Comparison of ENCODE assay signal across 15 mouse cellular contexts in genomic region chr1:190259576-190259975, GRCm38 (mm10).
A peak's percentile ranks its signal among the peaks of the same experiment; 100 is the strongest.
DNase-seq lines count a peak whose midpoint lies in the region; ATAC-seq lines count a peak whose summit lies in the region.
"Had no signal": no experiment of that assay in that cellular context is flagged by ENCODE, and none has a peak within 500 bp of the region (broad histone marks: within the 10 kb centered on the region; RNA-seq: fewer than 3 reads in every experiment).

No protein-coding gene starts in this region.

- no peak for DNase-seq in frontal cortex, postnatal 25 days (ENCODE audit: low spot score in 2 of 2)
- DNase-seq in layer of hippocampus, adult 11-12 months (ENCODE audit: low spot score), result peak; percentile 32
- no peak for DNase-seq in layer of hippocampus, adult 9-10 months (ENCODE audit: low spot score)
- peak; percentile 13 for DNase-seq in right cerebral cortex, adult 18-20 months
- DNase-seq in right cerebral cortex, postnatal 4 days, result no peak
- DNase-seq in liver, embryonic 11.5 days (ENCODE audit: low spot score), result no peak
- no peak for DNase-seq in neural tube, embryonic 10.5 days (ENCODE audit: extremely low spot score, low spot score)
- DNase-seq: B cell, adult 2 months; cerebellum, adult 11-12 months; kidney, adult 9 months had no signal

- H3K27ac ChIP-seq in liver, embryonic 11.5 days (ENCODE audit: low read depth, low read length), result no peak overlapping the region
- H3K27ac ChIP-seq: liver, embryonic 14.5 days had no signal

- H3K9ac ChIP-seq in liver, embryonic 11.5 days (ENCODE audit: low read depth, low read length), result no peak overlapping the region
- H3K9ac ChIP-seq: liver, embryonic 14.5 days had no signal

- H3K27me3 ChIP-seq in liver, embryonic 11.5 days (replicated peaks; ENCODE audit: control insufficient read depth, insufficient read depth, low read length), result no peaks in the 10 kb centered on the region

- H3K9me3 ChIP-seq in liver, embryonic 11.5 days (ENCODE audit: control insufficient read depth, low read length), result no peaks in the 10 kb centered on the region

- 84% methylated on average over 13 of the region's 13 CpGs for WGBS in liver, embryonic 11.5 days

- peak; percentile 64; the same call in 1 of the 2 replicates for ATAC-seq in frontal cortex, adult (ENCODE audit: low TSS enrichment)
- ATAC-seq in liver, embryonic 11.5 days (replicated peaks; ENCODE audit: low FRiP score), result no peak
- ATAC-seq: lung, postnatal 0 days; Patski had no signal

- H3K4me3 ChIP-seq in liver, embryonic 11.5 days (ENCODE audit: low read depth, low read length), result no peak overlapping the region
- H3K4me3 ChIP-seq: myocyte had no signal

- H3K36me3 ChIP-seq in liver, embryonic 11.5 days (ENCODE audit: control insufficient read depth, insufficient read depth, low read length), result no peaks in the 10 kb centered on the region

- no peak overlapping the region for H3K4me2 ChIP-seq in liver, embryonic 11.5 days

- H3K4me1 ChIP-seq in liver, embryonic 11.5 days (replicated peaks; ENCODE audit: control insufficient read depth, insufficient read depth, low read length), result no peaks in the 10 kb centered on the region

Comparison
In these comparisons a context has a peak if more than half of its experiments do, and no peak if none do; other contexts are left out.
1. DNase-seq: peak in layer of hippocampus, adult 11-12 months (single experiment) and right cerebral cortex, adult 18-20 months (single experiment); none in frontal cortex, postnatal 25 days (0 of 2), layer of hippocampus, adult 9-10 months (single experiment), right cerebral cortex, postnatal 4 days (single experiment), liver, embryonic 11.5 days (single experiment) and neural tube, embryonic 10.5 days (single experiment).